ENCODE assay signal across 15 mouse cellular contexts in genomic region chr3:76319531-76319930, GRCm38 (mm10).
"Had no signal": no experiment of that assay in that cellular context is flagged by ENCODE, and none has a peak within 500 bp of the region (broad histone marks: within the 10 kb centered on the region; RNA-seq: fewer than 3 reads in every experiment).

No protein-coding gene starts in this region.

- H3K9ac ChIP-seq: neural tube, embryonic 13.5 days; neural tube, embryonic 15.5 days; stomach, embryonic 15.5 days had no signal

- H3K27me3 ChIP-seq: neural tube, embryonic 13.5 days; neural tube, embryonic 15.5 days; stomach, embryonic 15.5 days had no signal

- DNase-seq: retina, postnatal 1 day; right cerebral cortex, adult 18-20 months; right cerebral cortex, postnatal 14 days; right cerebral cortex, postnatal 25 days; spleen, adult 18-20 months; thymus, adult 18-20 months; thymus, adult 2 months; thymus, postnatal 14 days; thymus, postnatal 25 days; thymus, postnatal 36 days; thymus, postnatal 4 days had no signal

- H3K27ac ChIP-seq: neural tube, embryonic 13.5 days; neural tube, embryonic 15.5 days; stomach, embryonic 15.5 days; stomach, postnatal 0 days had no signal

- H3K36me3 ChIP-seq: neural tube, embryonic 13.5 days; neural tube, embryonic 15.5 days; stomach, embryonic 15.5 days had no signal

- H3K4me1 ChIP-seq: neural tube, embryonic 13.5 days; neural tube, embryonic 15.5 days; stomach, embryonic 15.5 days had no signal

- H3K4me3 ChIP-seq: neural tube, embryonic 13.5 days; neural tube, embryonic 15.5 days; stomach, embryonic 15.5 days had no signal

- H3K9me3 ChIP-seq: neural tube, embryonic 15.5 days; stomach, embryonic 15.5 days had no signal

- H3K4me2 ChIP-seq: neural tube, embryonic 13.5 days; neural tube, embryonic 15.5 days; stomach, embryonic 15.5 days had no signal
